Comparison of ENCODE assay signal across 28 mouse cellular contexts in genomic region chr3:105374836-105375235, GRCm38 (mm10).
A peak's percentile ranks its signal among the peaks of the same experiment; 100 is the strongest.
DNase-seq lines count a peak whose midpoint lies in the region; ATAC-seq and TF ChIP-seq lines count a peak whose summit lies in the region.
"Had no signal": no experiment of that assay in that cellular context is flagged by ENCODE, and none has a peak within 500 bp of the region (broad histone marks: within the 10 kb centered on the region; RNA-seq: fewer than 3 reads in every experiment).

No protein-coding gene starts in this region.

- H3K9me3 ChIP-seq in heart, embryonic 12.5 days (replicated peaks): no peaks in the 10 kb centered on the region
- H3K9me3 ChIP-seq in heart, postnatal 0 days (replicated peaks; ENCODE audit: control insufficient read depth, low read length): no peaks in the 10 kb centered on the region
- H3K9me3 ChIP-seq: embryonic facial prominence, embryonic 13.5 days; forebrain, embryonic 12.5 days; limb, embryonic 12.5 days; liver, embryonic 12.5 days; megakaryocyte, embryonic 14.5 days; midbrain, embryonic 13.5 days had no signal

- no peak overlapping the region for H3K9ac ChIP-seq in heart, adult 2 months (ENCODE audit: low read depth, low read length)
- H3K9ac ChIP-seq in heart, embryonic 12.5 days: no peak overlapping the region
- H3K9ac ChIP-seq in heart, postnatal 0 days (replicated peaks; ENCODE audit: low read depth, low read length): no peak overlapping the region; the same call in 1 of the 2 replicates
- H3K9ac ChIP-seq: embryonic facial prominence, embryonic 13.5 days; forebrain, embryonic 12.5 days; hindbrain, embryonic 14.5 days; limb, embryonic 12.5 days; liver, embryonic 12.5 days; midbrain, embryonic 13.5 days had no signal

- no peak for ATAC-seq in heart, embryonic 12.5 days (ENCODE audit: insufficient number of reproducible peaks, low FRiP score)
- ATAC-seq in heart, postnatal 0 days (ENCODE audit: insufficient read depth, low read depth): 0 out of 2 replicates have a peak, but pooled peaks have one; percentile 31
- ATAC-seq: inflammation-experienced regulatory T-cells, adult 6 months; liver, embryonic 12.5 days; midbrain, embryonic 13.5 days had no signal

- no peaks in the 10 kb centered on the region for H3K27me3 ChIP-seq in heart, adult 2 months (ENCODE audit: control insufficient read depth, insufficient read depth, low read length)
- H3K27me3 ChIP-seq in heart, embryonic 12.5 days (replicated peaks): no peaks in the 10 kb centered on the region
- no peaks in the 10 kb centered on the region for H3K27me3 ChIP-seq in heart, postnatal 0 days (ENCODE audit: control insufficient read depth, insufficient read depth, low read length)
- H3K27me3 ChIP-seq: embryonic facial prominence, embryonic 13.5 days; limb, embryonic 12.5 days; liver, embryonic 12.5 days; midbrain, embryonic 13.5 days had no signal

- peak overlapping the region; percentile 92 for H3K27ac ChIP-seq in heart, adult 2 months
- peak overlapping the region; percentile 86 for H3K27ac ChIP-seq in heart, embryonic 12.5 days (ENCODE audit: poor library complexity, severe bottlenecking)
- H3K27ac ChIP-seq in heart, postnatal 0 days (ENCODE audit: low read depth): peak overlapping the region; percentile 85
- H3K27ac ChIP-seq: embryonic facial prominence, embryonic 13.5 days; forebrain, embryonic 12.5 days; hindbrain, embryonic 14.5 days; limb, embryonic 12.5 days; liver, embryonic 12.5 days; midbrain, embryonic 13.5 days had no signal

- no peak for TF ChIP-seq POLR2A in heart, adult 2 months (IDR thresholded peaks at IDR 0.05; ENCODE audit: insufficient read depth, low read depth, low read length)

- TF ChIP-seq EP300 in heart, adult 2 months (IDR thresholded peaks at IDR 0.05; ENCODE audit: insufficient read depth, low read depth, low read length): no peak
- no peak for TF ChIP-seq EP300 in heart, postnatal 0 days (IDR thresholded peaks at IDR 0.05; ENCODE audit: low read depth)

- peak in 1 of 2 experiments; percentile 8 for DNase-seq in heart, adult 2 months
- DNase-seq in heart, postnatal 4 days: no peak
- DNase-seq in kidney, postnatal 10 days: peak; percentile 57
- no peak for DNase-seq in kidney, adult 18-20 months
- no peak for DNase-seq in heart, postnatal 0 days (ENCODE audit: low spot score)
- no peak for DNase-seq in urinary bladder, postnatal 25 days (ENCODE audit: low spot score)
- DNase-seq in liver: no peak
- DNase-seq: adrenal gland, postnatal 10 days; cerebellum, adult 8-10 months; cerebellum, postnatal 36 days; embryo, embryonic 11 days; gastrocnemius, postnatal 36 days; lung, adult 18-20 months; lung, postnatal 14 days; retina, postnatal 1 day; right cerebral cortex, postnatal 25 days; thymus, adult 18-20 months; thymus, postnatal 36 days had no signal

- H3K4me3 ChIP-seq in heart, adult 2 months: no peak overlapping the region
- H3K4me3 ChIP-seq in heart, embryonic 12.5 days: no peak overlapping the region
- no peak overlapping the region for H3K4me3 ChIP-seq in heart, postnatal 0 days (ENCODE audit: low read depth, low read length)
- H3K4me3 ChIP-seq: embryonic facial prominence, embryonic 13.5 days; erythroblast, embryonic 14.5 days; forebrain, embryonic 12.5 days; limb, embryonic 12.5 days; liver, embryonic 12.5 days; megakaryocyte, embryonic 14.5 days; midbrain, embryonic 13.5 days had no signal

- no peak for TF ChIP-seq CTCF in heart, adult 2 months (IDR thresholded peaks at IDR 0.05)
- peak; percentile 3; the same call in 1 of the 2 replicates for TF ChIP-seq CTCF in heart, postnatal 0 days (IDR thresholded peaks at IDR 0.05; ENCODE audit: low read depth)

- peak overlapping the region; percentile 63; the same call in 1 of the 2 replicates for H3K4me2 ChIP-seq in heart, embryonic 12.5 days
- H3K4me2 ChIP-seq in heart, postnatal 0 days (ENCODE audit: low read depth, low read length): peak overlapping the region; percentile 60
- H3K4me2 ChIP-seq: embryonic facial prominence, embryonic 13.5 days; forebrain, embryonic 12.5 days; hindbrain, embryonic 14.5 days; limb, embryonic 12.5 days; liver, embryonic 12.5 days; midbrain, embryonic 13.5 days had no signal

- intact Hi-C loops in heart, adult 2 months (cut with DNase I): no loop called here

- H3K4me1 ChIP-seq in heart, adult 2 months (ENCODE audit: control insufficient read depth, insufficient read depth, low read length): peaks cover 2% of the 10 kb centered on the region; the same call in 1 of the 2 replicates
- H3K4me1 ChIP-seq in heart, embryonic 12.5 days (replicated peaks): peaks cover 39% of the 10 kb centered on the region
- peaks cover 20% of the 10 kb centered on the region for H3K4me1 ChIP-seq in heart, postnatal 0 days (ENCODE audit: control insufficient read depth, insufficient read depth)
- H3K4me1 ChIP-seq: liver, embryonic 12.5 days had no signal

- no peaks in the 10 kb centered on the region for H3K79me2 ChIP-seq in heart, adult 2 months (replicated peaks; ENCODE audit: control insufficient read depth, insufficient read depth, low read length)

- H3K36me3 ChIP-seq in heart, adult 2 months (ENCODE audit: control insufficient read depth, insufficient read depth, low read length): no peaks in the 10 kb centered on the region
- H3K36me3 ChIP-seq in heart, embryonic 12.5 days: no peaks in the 10 kb centered on the region
- no peaks in the 10 kb centered on the region for H3K36me3 ChIP-seq in heart, postnatal 0 days (replicated peaks; ENCODE audit: control insufficient read depth, insufficient read depth, low read length)
- H3K36me3 ChIP-seq: embryonic facial prominence, embryonic 13.5 days; forebrain, embryonic 12.5 days; limb, embryonic 12.5 days; liver, embryonic 12.5 days; midbrain, embryonic 13.5 days had no signal
